In the genomic region with DNA sequence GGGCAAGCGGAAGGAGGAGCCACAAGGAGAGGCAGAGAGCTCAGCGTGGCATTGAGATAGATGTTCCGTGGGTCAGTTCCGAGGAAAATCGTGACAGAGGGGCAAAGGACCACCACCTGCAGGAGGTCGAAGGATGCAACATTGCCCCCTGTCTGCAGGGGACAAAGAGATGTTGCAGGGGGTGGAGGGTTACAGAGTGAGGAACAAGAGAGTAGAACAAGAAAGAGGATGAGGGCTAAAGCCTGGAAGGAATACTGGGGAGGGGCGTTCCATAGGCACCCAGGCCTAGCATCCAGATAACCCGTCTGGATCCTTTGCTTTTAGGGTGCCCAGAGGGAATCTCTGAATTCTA, we compare ENCODE assay signal across 9 mouse cellular contexts. TPM values are rescaled to one million over a fixed set of nuclear protein-coding genes. Genes with fewer than 3 reads are reported as not detected.
DNase-seq lines count a peak whose midpoint lies in the region; ATAC-seq and TF ChIP-seq lines count a peak whose summit lies in the region.
"Had no signal": no experiment of that assay in that cellular context is flagged by ENCODE, and none has a peak within 500 bp of the region (broad histone marks: within the 10 kb centered on the region; RNA-seq: fewer than 3 reads in every experiment).

No protein-coding gene starts in this region.

- H3K27me3 ChIP-seq in kidney, embryonic 15.5 days: peaks cover 100% of the 10 kb centered on the region
- peaks cover 97% of the 10 kb centered on the region for H3K27me3 ChIP-seq in embryonic facial prominence, embryonic 12.5 days
- peaks cover 36% of the 10 kb centered on the region for H3K27me3 ChIP-seq in hindbrain, postnatal 0 days (ENCODE audit: insufficient read depth, low read length)
- peaks cover 49% of the 10 kb centered on the region for H3K27me3 ChIP-seq in midbrain, postnatal 0 days (ENCODE audit: insufficient read depth, low read length)

- peak overlapping the region; percentile 45 for H3K4me3 ChIP-seq in kidney, embryonic 15.5 days (replicated peaks)
- peak overlapping the region; percentile 34 for H3K4me3 ChIP-seq in embryonic facial prominence, embryonic 12.5 days
- peak overlapping the region; percentile 37; the same call in 1 of the 2 replicates for H3K4me3 ChIP-seq in hindbrain, postnatal 0 days (ENCODE audit: low read length)
- peak overlapping the region; percentile 39; the same call in 1 of the 2 replicates for H3K4me3 ChIP-seq in midbrain, postnatal 0 days (ENCODE audit: low read depth, low read length)

- H3K4me1 ChIP-seq in kidney, embryonic 15.5 days: peaks cover 47% of the 10 kb centered on the region
- peaks cover 40% of the 10 kb centered on the region for H3K4me1 ChIP-seq in embryonic facial prominence, embryonic 12.5 days
- 0 out of 2 replicates have a peak, but pooled peaks cover 12% of the 10 kb centered on the region for H3K4me1 ChIP-seq in hindbrain, postnatal 0 days (ENCODE audit: insufficient read depth, low read length)
- peaks cover 9% of the 10 kb centered on the region for H3K4me1 ChIP-seq in midbrain, postnatal 0 days (ENCODE audit: insufficient read depth, low read length)

- DNase-seq in kidney, postnatal 36 days: no peak
- no peak for DNase-seq in hindbrain, postnatal 0 days (ENCODE audit: low spot score)
- DNase-seq in midbrain, postnatal 0 days (ENCODE audit: low spot score): no peak
- DNase-seq in urinary bladder, adult 2 months (ENCODE audit: low spot score): no peak
- DNase-seq in layer of hippocampus, postnatal 25 days (ENCODE audit: extremely low spot score in 1 of 2, low spot score in 1 of 2): no peak
- DNase-seq in left cerebral cortex, adult 11 months (ENCODE audit: low spot score): no peak

- H3K9me3 ChIP-seq in kidney, embryonic 15.5 days (replicated peaks): no peaks in the 10 kb centered on the region
- H3K9me3 ChIP-seq in embryonic facial prominence, embryonic 12.5 days: no peaks in the 10 kb centered on the region
- H3K9me3 ChIP-seq in hindbrain, postnatal 0 days (ENCODE audit: low read length): no peaks in the 10 kb centered on the region
- H3K9me3 ChIP-seq in midbrain, postnatal 0 days (ENCODE audit: low read length): no peaks in the 10 kb centered on the region

- TF ChIP-seq CTCF in hindbrain, postnatal 0 days (IDR thresholded peaks at IDR 0.05; ENCODE audit: low read depth): peak; percentile 51
- TF ChIP-seq CTCF in midbrain, postnatal 0 days (IDR thresholded peaks at IDR 0.05): peak; percentile 49

- peak overlapping the region; percentile 82 for H3K4me2 ChIP-seq in kidney, embryonic 15.5 days
- peak overlapping the region; percentile 67 for H3K4me2 ChIP-seq in embryonic facial prominence, embryonic 12.5 days (replicated peaks)
- peak overlapping the region; percentile 54 for H3K4me2 ChIP-seq in hindbrain, postnatal 0 days (ENCODE audit: low read depth, low read length)
- peak overlapping the region; percentile 59 for H3K4me2 ChIP-seq in midbrain, postnatal 0 days (ENCODE audit: low read depth, low read length, poor library complexity, severe bottlenecking)

- 7% methylated on average over 8 of the region's 8 CpGs for WGBS in kidney, embryonic 15.5 days
- 3% methylated on average over 8 of the region's 8 CpGs for WGBS in embryonic facial prominence, embryonic 12.5 days
- WGBS in hindbrain, postnatal 0 days: 7% methylated on average over 8 of the region's 8 CpGs
- 12% methylated on average over 8 of the region's 8 CpGs for WGBS in midbrain, postnatal 0 days

- no peaks in the 10 kb centered on the region for H3K36me3 ChIP-seq in kidney, embryonic 15.5 days
- no peaks in the 10 kb centered on the region for H3K36me3 ChIP-seq in embryonic facial prominence, embryonic 12.5 days
- H3K36me3 ChIP-seq in hindbrain, postnatal 0 days (ENCODE audit: insufficient read depth, low read length): no peaks in the 10 kb centered on the region
- no peaks in the 10 kb centered on the region for H3K36me3 ChIP-seq in midbrain, postnatal 0 days (ENCODE audit: insufficient read depth, low read length)

- H3K9ac ChIP-seq in kidney, embryonic 15.5 days: no peak overlapping the region
- H3K9ac ChIP-seq in embryonic facial prominence, embryonic 12.5 days: no peak overlapping the region
- no peak overlapping the region for H3K9ac ChIP-seq in hindbrain, postnatal 0 days (replicated peaks; ENCODE audit: low read length)
- no peak overlapping the region for H3K9ac ChIP-seq in midbrain, postnatal 0 days (replicated peaks; ENCODE audit: low read length, poor library complexity, severe bottlenecking)

- no peak for ATAC-seq in kidney, embryonic 15.5 days (replicated peaks; ENCODE audit: low FRiP score)
- ATAC-seq in embryonic facial prominence, embryonic 12.5 days (ENCODE audit: insufficient number of reproducible peaks, insufficient read depth, low FRiP score, low TSS enrichment): no peak
- ATAC-seq in hindbrain, postnatal 0 days: no peak
- peak; percentile 34; the same call in 1 of the 2 replicates for ATAC-seq in midbrain, postnatal 0 days (ENCODE audit: low FRiP score)

- no peak overlapping the region for H3K27ac ChIP-seq in kidney, embryonic 15.5 days
- no peak overlapping the region for H3K27ac ChIP-seq in embryonic facial prominence, embryonic 12.5 days
- no peak overlapping the region for H3K27ac ChIP-seq in hindbrain, postnatal 0 days
- no peak overlapping the region for H3K27ac ChIP-seq in midbrain, postnatal 0 days (ENCODE audit: low read depth, low read length)

RNA-seq across cellular contexts. Expression of a gene that starts 0.5 kb away (rescaled TPM):
- 3.7 and 4.2 TPM in 2 replicates for polyA plus RNA-seq in kidney, embryonic 15.5 days (2015; fragmentation: Nextera tagmentation; extraction: Ambion mirVana)
- polyA plus RNA-seq in embryonic facial prominence, embryonic 12.5 days (2016; fragmentation: Nextera tagmentation; extraction: Ambion mirVana): 3.7 and 3.9 TPM in 2 replicates
- 61.0 and 65.6 TPM in 2 replicates for total RNA-seq in hindbrain, postnatal 0 days (2014; rRNA removed)
- 16.9 and 18.9 TPM in 2 replicates for polyA plus RNA-seq in hindbrain, postnatal 0 days (2015; fragmentation: Nextera tagmentation; extraction: Ambion mirVana)
- 45.6 and 52.8 TPM in 2 replicates for total RNA-seq in midbrain, postnatal 0 days (2014; rRNA removed)
- polyA plus RNA-seq in midbrain, postnatal 0 days (2015; fragmentation: Nextera tagmentation; extraction: Ambion mirVana): 15.8 and 16.9 TPM in 2 replicates
- polyA plus RNA-seq in urinary bladder, adult 2 months (2012; rRNA removed): 0.44 and 0.49 TPM in 2 replicates
- total RNA-seq in layer of hippocampus, postnatal 25 days (2021): 10 to 100 TPM; 20.7 to 24.6 TPM
- total RNA-seq: MEL had no signal

RNA-seq across cellular contexts. Expression of a gene that starts 22.0 kb away (rescaled TPM):
- 10.7 and 12.4 TPM in 2 replicates for polyA plus RNA-seq in kidney, embryonic 15.5 days (2015; fragmentation: Nextera tagmentation; extraction: Ambion mirVana)
- polyA plus RNA-seq in embryonic facial prominence, embryonic 12.5 days (2016; fragmentation: Nextera tagmentation; extraction: Ambion mirVana): 10.3 and 10.6 TPM in 2 replicates
- 9.2 and 11.7 TPM in 2 replicates for total RNA-seq in hindbrain, postnatal 0 days (2014; rRNA removed)
- polyA plus RNA-seq in hindbrain, postnatal 0 days (2015; fragmentation: Nextera tagmentation; extraction: Ambion mirVana): 1.9 and 2.1 TPM in 2 replicates
- 3.8 and 6.3 TPM in 2 replicates for total RNA-seq in midbrain, postnatal 0 days (2014; rRNA removed)
- polyA plus RNA-seq in midbrain, postnatal 0 days (2015; fragmentation: Nextera tagmentation; extraction: Ambion mirVana): 0.46 and 0.60 TPM in 2 replicates
- polyA plus RNA-seq in urinary bladder, adult 2 months (2012; rRNA removed): 0.56 and 0.71 TPM in 2 replicates
- under 1 TPM; 0.35 to 0.44 TPM for total RNA-seq in layer of hippocampus, postnatal 25 days (2021)

RNA-seq across cellular contexts. Expression of a gene that starts 46.3 kb away (rescaled TPM):
- 0.22 and 0.32 TPM in 2 replicates for polyA plus RNA-seq in kidney, embryonic 15.5 days (2015; fragmentation: Nextera tagmentation; extraction: Ambion mirVana)
- 0.29 and 0.41 TPM in 2 replicates for polyA plus RNA-seq in embryonic facial prominence, embryonic 12.5 days (2016; fragmentation: Nextera tagmentation; extraction: Ambion mirVana)
- 79.1 and 105 TPM in 2 replicates for total RNA-seq in hindbrain, postnatal 0 days (2014; rRNA removed)
- 74.4 and 89.2 TPM in 2 replicates for polyA plus RNA-seq in hindbrain, postnatal 0 days (2015; fragmentation: Nextera tagmentation; extraction: Ambion mirVana)
- 19.5 and 36.4 TPM in 2 replicates for total RNA-seq in midbrain, postnatal 0 days (2014; rRNA removed)
- 20.6 and 24.3 TPM in 2 replicates for polyA plus RNA-seq in midbrain, postnatal 0 days (2015; fragmentation: Nextera tagmentation; extraction: Ambion mirVana)
- 0.53 and 0.56 TPM in 2 replicates for polyA plus RNA-seq in urinary bladder, adult 2 months (2012; rRNA removed)
- total RNA-seq in layer of hippocampus, postnatal 25 days (2021): 100 to 1,000 TPM; 260 to 321 TPM

Comparison
In these comparisons a context has a peak if more than half of its experiments do, and no peak if none do; other contexts are left out.
1. RNA of a gene that starts 46.3 kb away (polyA plus RNA-seq): 74.4 to 89.2 TPM in hindbrain, postnatal 0 days and 20.6 to 24.3 TPM in midbrain, postnatal 0 days; 0.53 to 0.56 TPM in urinary bladder, adult 2 months, 0.22 to 0.32 TPM in kidney, embryonic 15.5 days and 0.29 to 0.41 TPM in embryonic facial prominence, embryonic 12.5 days; every median in the first group is over 10 times any median in the second.
2. Peak in every context shown above with its lines, with median percentiles within 50 percentile points of each other: H3K4me2 ChIP-seq and H3K4me3 ChIP-seq.